9 mouse cellular contexts compared by ENCODE assay signal in genomic region chr14:46702669-46703435, GRCm38 (mm10). TPM values are rescaled to one million over a fixed set of nuclear protein-coding genes. Genes with fewer than 3 reads are reported as not detected.
DNase-seq lines count a peak whose midpoint lies in the region; ATAC-seq and TF ChIP-seq lines count a peak whose summit lies in the region.
"Had no signal": no experiment of that assay in that cellular context is flagged by ENCODE, and none has a peak within 500 bp of the region (broad histone marks: within the 10 kb centered on the region; RNA-seq: fewer than 3 reads in every experiment).

No protein-coding gene starts in this region.

- TF ChIP-seq POLR2A in bone marrow macrophage, adult 2 months (IDR thresholded peaks at IDR 0.05; ENCODE audit: borderline replicate concordance, low read depth, low read length), result no peak

- intact Hi-C loops in gastrocnemius, postnatal 36 days (cut with DNase I), result no loop called here

- ATAC-seq in lung, embryonic 14.5 days (ENCODE audit: insufficient read depth), result peak; percentile 62; the same call in 1 of the 2 replicates

- 34% methylated on average over 17 of the region's 17 CpGs for WGBS in lung, embryonic 14.5 days

- no peaks in the 10 kb centered on the region for H3K36me3 ChIP-seq in lung, embryonic 14.5 days (ENCODE audit: insufficient read depth)
- H3K36me3 ChIP-seq: heart, embryonic 15.5 days had no signal

- H3K4me3 ChIP-seq in bone marrow macrophage, adult 2 months (ENCODE audit: insufficient read depth, low read length), result no peak overlapping the region
- no peak overlapping the region for H3K4me3 ChIP-seq in lung, embryonic 14.5 days (ENCODE audit: low read depth, low read length)
- H3K4me3 ChIP-seq: heart, embryonic 15.5 days had no signal

- peak; percentile 45 for DNase-seq in urinary bladder, postnatal 25 days (ENCODE audit: low spot score)
- no peak for DNase-seq in urinary bladder, postnatal 10 days (ENCODE audit: low spot score)
- DNase-seq in gastrocnemius, postnatal 36 days, result peak; percentile 28 to 44
- DNase-seq in kidney, adult 8-10 months, result peak; percentile 15 to 50
- peak; percentile 79 for DNase-seq in lung, embryonic 14.5 days
- peak; percentile 22 for DNase-seq in retina, adult 2 months (ENCODE audit: low read depth, low spot score)
- no peak for DNase-seq in T-cell, adult 2 months (ENCODE audit: low spot score)

- no peaks in the 10 kb centered on the region for H3K9me3 ChIP-seq in lung, embryonic 14.5 days (ENCODE audit: low read depth, low read length)
- H3K9me3 ChIP-seq: heart, embryonic 15.5 days had no signal

- H3K4me2 ChIP-seq in lung, embryonic 14.5 days, result no peak overlapping the region
- H3K4me2 ChIP-seq: heart, embryonic 15.5 days had no signal

- H3K27me3 ChIP-seq in lung, embryonic 14.5 days (ENCODE audit: insufficient read depth, low read length), result no peaks in the 10 kb centered on the region
- H3K27me3 ChIP-seq: heart, embryonic 15.5 days had no signal

- H3K4me1 ChIP-seq in bone marrow macrophage, adult 2 months (ENCODE audit: control insufficient read depth, insufficient read depth, low read length), result no peaks in the 10 kb centered on the region
- no peaks in the 10 kb centered on the region; the same call in 1 of the 2 replicates for H3K4me1 ChIP-seq in lung, embryonic 14.5 days (ENCODE audit: insufficient read depth)

- TF ChIP-seq CTCF in bone marrow macrophage, adult 2 months (IDR thresholded peaks at IDR 0.05; ENCODE audit: low read depth, low read length), result peak; percentile 49; the same call in 1 of the 2 replicates
- TF ChIP-seq CTCF in lung, embryonic 14.5 days (IDR thresholded peaks at IDR 0.05; ENCODE audit: low read depth), result peak; percentile 82

- H3K9ac ChIP-seq in lung, embryonic 14.5 days, result no peak overlapping the region
- H3K9ac ChIP-seq: heart, embryonic 15.5 days had no signal

- H3K27ac ChIP-seq in bone marrow macrophage, adult 2 months (ENCODE audit: insufficient read depth, low read depth, low read length), result no peak overlapping the region
- no peak overlapping the region for H3K27ac ChIP-seq in lung, embryonic 14.5 days (ENCODE audit: low read depth)
- H3K27ac ChIP-seq: heart, embryonic 15.5 days had no signal

RNA-seq across cellular contexts. Expression of gene Cdkn3, which starts 57.5 kb away (rescaled TPM):
- polyA plus RNA-seq in bone marrow macrophage, adult 2 months (2012; ENCODE audit: insufficient read depth, insufficient read length, missing spikeins), result 25.0 and 26.6 TPM in 2 replicates
- under 1 TPM; 0.30 to 0.59 TPM for total RNA-seq in gastrocnemius, postnatal 36 days (2021)
- 70.1 and 71.6 TPM in 2 replicates for polyA plus RNA-seq in lung, embryonic 14.5 days (2014; fragmentation: Nextera tagmentation; extraction: Ambion mirVana)

Comparison
In these comparisons a context has a peak if more than half of its experiments do, and no peak if none do; other contexts are left out.
1. DNase-seq: peak in urinary bladder, postnatal 25 days (single experiment), gastrocnemius, postnatal 36 days (2 of 2), kidney, adult 8-10 months (2 of 2), lung, embryonic 14.5 days (single experiment) and retina, adult 2 months (single experiment); none in urinary bladder, postnatal 10 days (single experiment) and T-cell, adult 2 months (single experiment).